Mouse (Mus musculus): ENCODE measurements at regions not wholly inside any gene's neighbourhood (a gene's known extent, or its start where the extent isn't known, plus 50 kb on each side); places are given as distances from the start of the nearest gene placed in this dataset.
A peak's percentile ranks its signal among the peaks of the same experiment; 100 is the strongest.

- no peaks in the 10 kb centered on the region for H3K9me3 ChIP-seq
- no peaks in the 10 kb centered on the region for H3K27me3 ChIP-seq
- no peaks in the 10 kb centered on the region for H3K4me1 ChIP-seq
- H3K9ac ChIP-seq (replicated peaks) = no peak overlapping the region
- H3K27ac ChIP-seq (replicated peaks) = no peak overlapping the region
- no peaks in the 10 kb centered on the region for H3K36me3 ChIP-seq
- WGBS = 18% methylated on average over 1 of the region's 1 CpGs
- no peak overlapping the region for H3K4me2 ChIP-seq (replicated peaks)
- H3K4me3 ChIP-seq = no peak overlapping the region
- no peak for ATAC-seq (replicated peaks)
Measured at GRCm38 (mm10) chr4:131132201-131132600, 188.0 kb downstream of the Matn1 start.

GRCm38 (mm10) chr4:131132781-131133180 lies 188.6 kb downstream of the Matn1 start:
- H3K4me1 ChIP-seq = no peaks in the 10 kb centered on the region
- no peak for ATAC-seq (replicated peaks)
- H3K4me2 ChIP-seq (replicated peaks) = no peak overlapping the region
- H3K27me3 ChIP-seq = no peaks in the 10 kb centered on the region
- no peaks in the 10 kb centered on the region for H3K9me3 ChIP-seq
- H3K36me3 ChIP-seq = no peaks in the 10 kb centered on the region
- no peak overlapping the region for H3K9ac ChIP-seq (replicated peaks)
- H3K27ac ChIP-seq (replicated peaks) = no peak overlapping the region
- H3K4me3 ChIP-seq = no peak overlapping the region
- 67% methylated on average over 9 of the region's 9 CpGs for WGBS

GRCm38 (mm10) chr4:131135841-131136240 lies 191.7 kb downstream of the Matn1 start:
- ATAC-seq (replicated peaks) = no peak
- WGBS = 87% methylated on average over 4 of the region's 4 CpGs
- no peak overlapping the region for H3K4me2 ChIP-seq (replicated peaks)

GRCm38 (mm10) chr4:131138891-131139290 lies 194.7 kb downstream of the Matn1 start:
- Histone ChIP-seq H3K27ac (replicated peaks) (no peak overlapping the region), H3K4me3 (no peak overlapping the region), H3K9me3 (no peaks in the 10 kb centered on the region), H3K4me2 (replicated peaks) (no peak overlapping the region), H3K27me3 (no peaks in the 10 kb centered on the region), H3K9ac (replicated peaks) (no peak overlapping the region), H3K36me3 (no peaks in the 10 kb centered on the region), H3K4me1 (peaks cover 11% of the 10 kb centered on the region)
- WGBS = 62% methylated on average over 13 of the region's 13 CpGs
- no peak for ATAC-seq (replicated peaks)

More at GRCm38 (mm10) chr4:131135841-131136240, 191.7 kb downstream of the Matn1 start:
- H3K36me3 ChIP-seq = no peaks in the 10 kb centered on the region
- H3K4me3 ChIP-seq = no peak overlapping the region
- 0 out of 2 replicates have a peak, but pooled peaks cover 5% of the 10 kb centered on the region for H3K4me1 ChIP-seq
- no peak overlapping the region for H3K9ac ChIP-seq (replicated peaks)
- H3K9me3 ChIP-seq = no peaks in the 10 kb centered on the region
- H3K27me3 ChIP-seq = no peaks in the 10 kb centered on the region
- no peak overlapping the region for H3K27ac ChIP-seq (replicated peaks)

GRCm38 (mm10) chr4:131141890-131142465 lies 197.8 kb downstream of the Matn1 start:
- H3K36me3 ChIP-seq = no peaks in the 10 kb centered on the region
- H3K4me1 ChIP-seq = peaks cover 11% of the 10 kb centered on the region
- no peak for ATAC-seq (replicated peaks)
- no peak overlapping the region for H3K9ac ChIP-seq (replicated peaks)
- H3K27me3 ChIP-seq = no peaks in the 10 kb centered on the region
- H3K27ac ChIP-seq (replicated peaks) = no peak overlapping the region
- WGBS = 19% methylated on average over 17 of the region's 17 CpGs
- H3K4me2 ChIP-seq (replicated peaks) = no peak overlapping the region
- H3K4me3 ChIP-seq = no peak overlapping the region
- no peaks in the 10 kb centered on the region for H3K9me3 ChIP-seq

GRCm38 (mm10) chr4:131145507-131145906 lies 201.3 kb downstream of the Matn1 start:
- no peaks in the 10 kb centered on the region for H3K27me3 ChIP-seq
- no peaks in the 10 kb centered on the region for H3K9me3 ChIP-seq
- H3K9ac ChIP-seq (replicated peaks) = no peak overlapping the region
- no peak overlapping the region for H3K4me3 ChIP-seq
- H3K36me3 ChIP-seq = no peaks in the 10 kb centered on the region
- H3K4me2 ChIP-seq (replicated peaks) = no peak overlapping the region
- no peak for ATAC-seq (replicated peaks)
- H3K4me1 ChIP-seq = peaks cover 18% of the 10 kb centered on the region
- no peak overlapping the region for H3K27ac ChIP-seq (replicated peaks)
- WGBS = 95% methylated on average over 1 of the region's 1 CpGs

- Histone ChIP-seq H3K9ac (replicated peaks) (no peak overlapping the region), H3K27ac (replicated peaks) (peak overlapping the region; percentile 27; the same call in 1 of the 2 replicates), H3K27me3 (no peaks in the 10 kb centered on the region), H3K9me3 (no peaks in the 10 kb centered on the region), H3K36me3 (no peaks in the 10 kb centered on the region), H3K4me3 (no peak overlapping the region), H3K4me1 (peaks cover 12% of the 10 kb centered on the region), H3K4me2 (replicated peaks) (no peak overlapping the region)
- 50% methylated on average over 16 of the region's 16 CpGs for WGBS
- no peak for ATAC-seq (replicated peaks)
Measured at GRCm38 (mm10) chr4:131148042-131148747, 204.0 kb downstream of the Matn1 start.

GRCm38 (mm10) chr4:131149466-131149865 lies 205.3 kb downstream of the Matn1 start:
- Histone ChIP-seq H3K4me1 (peaks cover 12% of the 10 kb centered on the region), H3K27ac (replicated peaks) (no peak overlapping the region), H3K36me3 (no peaks in the 10 kb centered on the region), H3K27me3 (no peaks in the 10 kb centered on the region), H3K9me3 (no peaks in the 10 kb centered on the region), H3K4me3 (no peak overlapping the region), H3K9ac (replicated peaks) (no peak overlapping the region), H3K4me2 (replicated peaks) (no peak overlapping the region)
- ATAC-seq (replicated peaks) = no peak
- WGBS = 76% methylated on average over 5 of the region's 5 CpGs

- ATAC-seq (replicated peaks) = peak; percentile 82
- Histone ChIP-seq H3K9me3 (no peaks in the 10 kb centered on the region), H3K4me1 (peaks cover 30% of the 10 kb centered on the region), H3K36me3 (no peaks in the 10 kb centered on the region), H3K4me2 (replicated peaks) (no peak overlapping the region), H3K4me3 (no peak overlapping the region), H3K27me3 (no peaks in the 10 kb centered on the region), H3K9ac (replicated peaks) (no peak overlapping the region), H3K27ac (replicated peaks) (0 out of 2 replicates have a peak overlapping the region, but pooled peaks have one; percentile 0)
- WGBS = 12% methylated on average over 5 of the region's 5 CpGs
Measured at GRCm38 (mm10) chr4:131159712-131160111, 215.5 kb downstream of the Matn1 start.

- no peak overlapping the region for H3K4me2 ChIP-seq (replicated peaks)
- no peak overlapping the region for H3K9ac ChIP-seq (replicated peaks)
- H3K36me3 ChIP-seq = no peaks in the 10 kb centered on the region
- H3K27ac ChIP-seq (replicated peaks) = no peak overlapping the region
- no peak overlapping the region for H3K4me3 ChIP-seq
- peaks cover 30% of the 10 kb centered on the region for H3K4me1 ChIP-seq
- no peaks in the 10 kb centered on the region for H3K9me3 ChIP-seq
- no peaks in the 10 kb centered on the region for H3K27me3 ChIP-seq
- peak; percentile 62 for ATAC-seq (replicated peaks)
- 18% methylated on average over 5 of the region's 5 CpGs for WGBS
Measured at GRCm38 (mm10) chr4:131160135-131160534, 215.9 kb downstream of the Matn1 start.

GRCm38 (mm10) chr4:131161501-131161900 lies 217.3 kb downstream of the Matn1 start:
- Histone ChIP-seq H3K27me3 (no peaks in the 10 kb centered on the region), H3K9me3 (no peaks in the 10 kb centered on the region), H3K9ac (replicated peaks) (no peak overlapping the region), H3K36me3 (no peaks in the 10 kb centered on the region), H3K4me3 (no peak overlapping the region), H3K4me2 (replicated peaks) (no peak overlapping the region), H3K27ac (replicated peaks) (no peak overlapping the region), H3K4me1 (peaks cover 30% of the 10 kb centered on the region)
- no peak for ATAC-seq (replicated peaks)
- WGBS = 61% methylated on average over 9 of the region's 9 CpGs

- no peak overlapping the region for H3K4me3 ChIP-seq
- H3K27me3 ChIP-seq = no peaks in the 10 kb centered on the region
- H3K36me3 ChIP-seq = no peaks in the 10 kb centered on the region
- no peak overlapping the region for H3K27ac ChIP-seq (replicated peaks)
- no peak overlapping the region for H3K4me2 ChIP-seq (replicated peaks)
- ATAC-seq (replicated peaks) = no peak
- peaks cover 30% of the 10 kb centered on the region for H3K4me1 ChIP-seq
- WGBS = 8% methylated on average over 7 of the region's 7 CpGs
- H3K9ac ChIP-seq (replicated peaks) = no peak overlapping the region
- no peaks in the 10 kb centered on the region for H3K9me3 ChIP-seq
Measured at GRCm38 (mm10) chr4:131163782-131164315, 219.7 kb downstream of the Matn1 start.
